Mouse (Mus musculus): Measurements from ENCODE around the gene Cyb5d1. TPM values are rescaled to one million over a fixed set of nuclear protein-coding genes. Genes with fewer than 3 reads are reported as not detected.

Cyb5d1 gene
- total and polyA plus RNA-seq, 3 experiments: 28.4 to 29.5 (median 29.3) TPM

GRCm38 (mm10) chr11:69372056-69372779 lies 23.2 kb downstream of the Cyb5d1 start:
- no peak overlapping the region for H3K9ac ChIP-seq (ENCODE audit: insufficient read depth, low read depth)
- dilution Hi-C loops (cut with MboI; ENCODE audit: extremely low pct_ligation_motif_present, extremely low pct_unique_long_range_greater_than_20kb, low sequenced_read_pairs): no loop called here
- peaks cover 3% of the 10 kb centered on the region; the same call in 1 of the 2 replicates for H3K79me2 ChIP-seq (replicated peaks; ENCODE audit: control insufficient read depth, extremely low read depth, insufficient read depth, poor library complexity, severe bottlenecking)
- peaks cover 7 to 39% of the 10 kb centered on the region in 2 experiments for H3K36me3 ChIP-seq (replicated peaks in 1 of 2; ENCODE audit: control insufficient read depth in 1 of 2, insufficient read depth in 1 of 2, low read length in 1 of 2)
- H3K4me1 ChIP-seq (ENCODE audit: control insufficient read depth in 1 of 2, insufficient read depth in 2 of 2): peaks cover 4 to 23% of the 10 kb centered on the region in 2 experiments
- no peak overlapping the region for H3K4me3 ChIP-seq (replicated peaks in 1 of 3; ENCODE audit: low read depth in 2 of 3, low read length in 2 of 3, poor library complexity in 1 of 3)
- H3K27me3 ChIP-seq (replicated peaks): no peaks in the 10 kb centered on the region
- no peaks in the 10 kb centered on the region for H3K9me3 ChIP-seq (replicated peaks; ENCODE audit: low read length)
- no peak overlapping the region for H3K27ac ChIP-seq (ENCODE audit: insufficient read depth, low read depth)
- no peak overlapping the region for H3K4me2 ChIP-seq (ENCODE audit: insufficient read depth, low read depth, poor library complexity, severe bottlenecking)
- no peak for DNase-seq (ENCODE audit: extremely low read depth)
- TF ChIP-seq POLR2A (IDR thresholded peaks at IDR 0.05; ENCODE audit: low read depth, low read length) (no peak), E2F4 (IDR thresholded peaks at IDR 0.05; ENCODE audit: insufficient replicate concordance, low read depth, low read length) (no peak), ETS1 (conservative IDR thresholded peaks at IDR 0.05; ENCODE audit: low read depth, low read length) (no peak), MAFK (IDR thresholded peaks at IDR 0.05; ENCODE audit: insufficient replicate concordance, low read length) (no peak), CHD2 (IDR thresholded peaks at IDR 0.05; ENCODE audit: low read length) (no peak)
- in situ Hi-C loops (cut with MboI; ENCODE audit: low pct_ligation_motif_present, low pct_unique_long_range_greater_than_20kb, low sequenced_read_pairs): no loop called here

- dilution Hi-C loops (cut with MboI; ENCODE audit: extremely low pct_ligation_motif_present, extremely low pct_unique_long_range_greater_than_20kb, low sequenced_read_pairs) (no loop called here), in situ Hi-C loops (cut with MboI; ENCODE audit: low pct_ligation_motif_present, low pct_unique_long_range_greater_than_20kb, low sequenced_read_pairs) (no loop called here)
- H3K9me3 ChIP-seq (replicated peaks; ENCODE audit: low read length): no peaks in the 10 kb centered on the region
- peaks cover 3% of the 10 kb centered on the region; the same call in 1 of the 2 replicates for H3K79me2 ChIP-seq (replicated peaks; ENCODE audit: control insufficient read depth, extremely low read depth, insufficient read depth, poor library complexity, severe bottlenecking)
- H3K4me1 ChIP-seq (ENCODE audit: control insufficient read depth in 1 of 2, insufficient read depth in 2 of 2): peaks cover 4 to 23% of the 10 kb centered on the region in 2 experiments
- H3K27me3 ChIP-seq (replicated peaks): no peaks in the 10 kb centered on the region
- H3K4me3 ChIP-seq (replicated peaks in 1 of 3; ENCODE audit: low read depth in 2 of 3, low read length in 2 of 3, poor library complexity in 1 of 3): no peak overlapping the region
- TF ChIP-seq ZNF384 (IDR thresholded peaks at IDR 0.05; ENCODE audit: low read depth, low read length) (no peak), ZC3H11A (IDR thresholded peaks at IDR 0.05; ENCODE audit: low read depth, low read length) (no peak), MAZ (IDR thresholded peaks at IDR 0.05; ENCODE audit: low read depth, low read length) (no peak), ETS1 (conservative IDR thresholded peaks at IDR 0.05; ENCODE audit: low read depth, low read length) (no peak)
- H3K4me2 ChIP-seq (ENCODE audit: insufficient read depth, low read depth, poor library complexity, severe bottlenecking): no peak overlapping the region
- H3K9ac ChIP-seq (ENCODE audit: insufficient read depth, low read depth): no peak overlapping the region
- peaks cover 7 to 38% of the 10 kb centered on the region in 2 experiments for H3K36me3 ChIP-seq (replicated peaks in 1 of 2; ENCODE audit: control insufficient read depth in 1 of 2, insufficient read depth in 1 of 2, low read length in 1 of 2)
- no peak overlapping the region for H3K27ac ChIP-seq (ENCODE audit: insufficient read depth, low read depth)
- no peak for DNase-seq (ENCODE audit: extremely low read depth)
Measured at GRCm38 (mm10) chr11:69371601-69372000, 23.8 kb downstream of the Cyb5d1 start.

GRCm38 (mm10) chr11:69370817-69371215 lies 24.6 kb downstream of the Cyb5d1 start:
- Histone ChIP-seq H3K27me3 (replicated peaks) (no peaks in the 10 kb centered on the region), H3K4me2 (ENCODE audit: insufficient read depth, low read depth, poor library complexity, severe bottlenecking) (no peak overlapping the region), H3K79me2 (replicated peaks; ENCODE audit: control insufficient read depth, extremely low read depth, insufficient read depth, poor library complexity, severe bottlenecking) (peaks cover 3% of the 10 kb centered on the region; the same call in 1 of the 2 replicates), H3K9me3 (replicated peaks; ENCODE audit: low read length) (no peaks in the 10 kb centered on the region), H3K4me1 (ENCODE audit: control insufficient read depth in 1 of 2, insufficient read depth in 2 of 2) (peaks cover 7 to 24% of the 10 kb centered on the region in 2 experiments), H3K27ac (ENCODE audit: insufficient read depth, low read depth) (no peak overlapping the region), H3K4me3 (replicated peaks in 1 of 3; ENCODE audit: low read depth in 2 of 3, low read length in 2 of 3, poor library complexity in 1 of 3) (no peak overlapping the region), H3K9ac (ENCODE audit: insufficient read depth, low read depth) (no peak overlapping the region), H3K36me3 (replicated peaks in 1 of 2; ENCODE audit: control insufficient read depth in 1 of 2, insufficient read depth in 1 of 2, low read length in 1 of 2) (peaks cover 7 to 37% of the 10 kb centered on the region in 2 experiments)
- TF ChIP-seq RCOR1 (conservative IDR thresholded peaks at IDR 0.05; ENCODE audit: low read depth, low read length) (no peak), TCF12 (IDR thresholded peaks at IDR 0.05; ENCODE audit: low read depth, low read length) (no peak), MAZ (IDR thresholded peaks at IDR 0.05; ENCODE audit: low read depth, low read length) (no peak), EP300 (IDR thresholded peaks at IDR 0.05; ENCODE audit: low read length) (no peak), ZMIZ1 (IDR thresholded peaks at IDR 0.05; ENCODE audit: low read depth, low read length) (no peak), ZKSCAN1 (IDR thresholded peaks at IDR 0.05; ENCODE audit: borderline replicate concordance, low read depth, low read length) (no peak), GABPA (IDR thresholded peaks at IDR 0.05; ENCODE audit: insufficient replicate concordance, low read depth, low read length) (no peak), BHLHE40 (IDR thresholded peaks at IDR 0.05; ENCODE audit: low read depth, low read length) (no peak), USF2 (conservative IDR thresholded peaks at IDR 0.05; ENCODE audit: low read depth, low read length) (no peak), UBTF (IDR thresholded peaks at IDR 0.05; ENCODE audit: low read depth, low read length) (no peak), ETS1 (conservative IDR thresholded peaks at IDR 0.05; ENCODE audit: low read depth, low read length) (no peak), ZC3H11A (IDR thresholded peaks at IDR 0.05; ENCODE audit: low read depth, low read length) (no peak), ZNF384 (IDR thresholded peaks at IDR 0.05; ENCODE audit: low read depth, low read length) (no peak), RAD21 (IDR thresholded peaks at IDR 0.05; ENCODE audit: low read depth, low read length) (no peak), MYC (IDR thresholded peaks at IDR 0.05; ENCODE audit: low read depth, low read length) (no peak), KAT2A (IDR thresholded peaks at IDR 0.05; ENCODE audit: insufficient replicate concordance, low read length) (no peak), HCFC1 (IDR thresholded peaks at IDR 0.05; ENCODE audit: low read depth, low read length) (no peak), JUND (conservative IDR thresholded peaks at IDR 0.05; ENCODE audit: low read depth, low read length) (no peak)
- in situ Hi-C loops (cut with MboI; ENCODE audit: low pct_ligation_motif_present, low pct_unique_long_range_greater_than_20kb, low sequenced_read_pairs) (no loop called here), dilution Hi-C loops (cut with MboI; ENCODE audit: extremely low pct_ligation_motif_present, extremely low pct_unique_long_range_greater_than_20kb, low sequenced_read_pairs) (no loop called here)
- DNase-seq (ENCODE audit: extremely low read depth): no peak

Measured in CH12.LX (cell line).